Mouse (Mus musculus): ENCODE measurements around the gene Krcc1. TPM values are rescaled to one million over a fixed set of nuclear protein-coding genes. Genes with fewer than 3 reads are reported as not detected.
"Not testable (repeated sequence)": the region's sequence is repeated elsewhere in the genome, so short reads cannot be mapped to it uniquely, and the experiment has no call there.

Krcc1 gene
- total RNA-seq, 2 experiments from 2014 or later: 54.6 to 54.9 TPM

GRCm38 (mm10) chr6:71260051-71260640 is 11.3 kb upstream of the Krcc1 start:
- intact Hi-C loops (cut with DNase I): no loop called here
- no peak for DNase-seq (ENCODE audit: low spot score)

- intact Hi-C loops (cut with DNase I): no loop called here
- DNase-seq (ENCODE audit: low spot score): no peak
Observed at GRCm38 (mm10) chr6:71261060-71261459, 10.4 kb upstream of the Krcc1 start.

- DNase-seq (ENCODE audit: low spot score): no peak
- intact Hi-C loops (cut with DNase I): no loop called here
Observed at GRCm38 (mm10) chr6:71262142-71262833, 9.2 kb upstream of the Krcc1 start.

GRCm38 (mm10) chr6:71267603-71268002 is 3.9 kb upstream of the Krcc1 start:
- DNase-seq (ENCODE audit: low spot score); intact Hi-C loops (cut with DNase I): not testable (repeated sequence)

- no peak for DNase-seq (ENCODE audit: low spot score)
- intact Hi-C loops (cut with DNase I): no loop called here
Observed at GRCm38 (mm10) chr6:71268929-71269685, 2.4 kb upstream of the Krcc1 start.

GRCm38 (mm10) chr6:71269686-71270050 is 1.8 kb upstream of the Krcc1 start:
- DNase-seq (ENCODE audit: low spot score): not testable (repeated sequence)
- intact Hi-C loops (cut with DNase I): loop anchor here (5.0 to 10.0 kb wide), 2 partner anchors 225 to 363 kb away; partner anchors contain the start of genes Kdm3a and Rnf103

GRCm38 (mm10) chr6:71270301-71271056 is 998 bp upstream of the Krcc1 start:
- intact Hi-C loops (cut with DNase I): loop anchor here (5.0 to 10.0 kb wide), 2 partner anchors 224 to 362 kb away; partner anchors contain the start of genes Kdm3a and Rnf103
- DNase-seq (ENCODE audit: low spot score): no peak

- intact Hi-C loops (cut with DNase I): loop anchor here (5.0 to 10.0 kb wide), 2 partner anchors 224 to 361 kb away; partner anchors contain the start of genes Kdm3a and Rnf103
- DNase-seq (ENCODE audit: low spot score): no peak
Observed at GRCm38 (mm10) chr6:71271057-71271388, 454 bp upstream of the Krcc1 start.

GRCm38 (mm10) chr6:71272316-71272741 is 852 bp downstream of the Krcc1 start:
- intact Hi-C loops (cut with DNase I): loop anchor here (2.0 to 10.0 kb wide), 3 partner anchors 20 to 360 kb away; partner anchors contain the start of genes Kdm3a and Rnf103

GRCm38 (mm10) chr6:71273715-71274114 is 2.2 kb downstream of the Krcc1 start:
- DNase-seq (ENCODE audit: low spot score): no peak
- intact Hi-C loops (cut with DNase I): loop anchor here (2.0 to 10.0 kb wide), 3 partner anchors 19 to 359 kb away; partner anchors contain the start of genes Kdm3a and Rnf103

More at GRCm38 (mm10) chr6:71272316-71272741, 852 bp downstream of the Krcc1 start:
- no peak for DNase-seq (ENCODE audit: low spot score)

- intact Hi-C loops (cut with DNase I): loop anchor here (5.0 to 10.0 kb wide), 2 partner anchors 220 to 358 kb away; partner anchors contain the start of genes Kdm3a and Rnf103
- no peak for DNase-seq (ENCODE audit: low spot score)
Observed at GRCm38 (mm10) chr6:71274621-71275020, 3.1 kb downstream of the Krcc1 start.

- intact Hi-C loops (cut with DNase I): loop anchor here (10.0 kb wide), 1 partner anchor 215 kb away; the partner anchor contains the start of gene Rnf103
- DNase-seq (ENCODE audit: low spot score): no peak
Observed at GRCm38 (mm10) chr6:71279418-71279817, 7.9 kb downstream of the Krcc1 start.

- DNase-seq (ENCODE audit: low spot score): no peak
- intact Hi-C loops (cut with DNase I): loop anchor here (2.0 kb wide), 1 partner anchor 21 kb away; no protein-coding TSS in a partner anchor
Observed at GRCm38 (mm10) chr6:71293509-71293908, 22.0 kb downstream of the Krcc1 start.

- DNase-seq (ENCODE audit: low spot score): no peak
- intact Hi-C loops (cut with DNase I): loop anchor here (5.0 kb wide), 1 partner anchor 128 kb away; no protein-coding TSS in a partner anchor
Observed at GRCm38 (mm10) chr6:71295303-71295702, 23.8 kb downstream of the Krcc1 start.

GRCm38 (mm10) chr6:71298051-71298450 is 26.6 kb downstream of the Krcc1 start:
- DNase-seq (ENCODE audit: low spot score): no peak
- intact Hi-C loops (cut with DNase I): loop anchor here (5.0 kb wide), 1 partner anchor 131 kb away; no protein-coding TSS in a partner anchor

- no peak for DNase-seq (ENCODE audit: low spot score)
- intact Hi-C loops (cut with DNase I): loop anchor here (5.0 kb wide), 1 partner anchor 131 kb away; no protein-coding TSS in a partner anchor
Observed at GRCm38 (mm10) chr6:71298751-71299150, 27.3 kb downstream of the Krcc1 start.

- no peak for DNase-seq (ENCODE audit: low spot score)
- intact Hi-C loops (cut with DNase I): loop anchor here (10.0 kb wide), 1 partner anchor 503 kb away; no protein-coding TSS in a partner anchor
Observed at GRCm38 (mm10) chr6:71302097-71302731, 30.7 kb downstream of the Krcc1 start.

- intact Hi-C loops (cut with DNase I): loop anchor here (10.0 kb wide), 1 partner anchor 497 kb away; no protein-coding TSS in a partner anchor
- DNase-seq (ENCODE audit: low spot score): no peak
Observed at GRCm38 (mm10) chr6:71307486-71307885, 36.0 kb downstream of the Krcc1 start.

- DNase-seq (ENCODE audit: low spot score): no peak
Observed at GRCm38 (mm10) chr6:71321826-71322283, 50.4 kb downstream of the Krcc1 start, which contains the start of gene Smyd1. Smyd1 (minus strand) TSS chr6:71322233.

More at GRCm38 (mm10) chr6:71321826-71322283, 50.4 kb downstream of the Krcc1 start, which contains the start of gene Smyd1:
- intact Hi-C loops (cut with DNase I): no loop called here

Data from heart, postnatal 25 days (tissue).